Mouse (Mus musculus): Measurements from ENCODE around the gene Nkx1-2. TPM values are rescaled to one million over a fixed set of nuclear protein-coding genes. Genes with fewer than 3 reads are reported as not detected.

Nkx1-2 gene
- not detected in 2 replicates for polyA plus RNA-seq (2014; fragmentation: Nextera tagmentation; extraction: Ambion mirVana)

DNA sequence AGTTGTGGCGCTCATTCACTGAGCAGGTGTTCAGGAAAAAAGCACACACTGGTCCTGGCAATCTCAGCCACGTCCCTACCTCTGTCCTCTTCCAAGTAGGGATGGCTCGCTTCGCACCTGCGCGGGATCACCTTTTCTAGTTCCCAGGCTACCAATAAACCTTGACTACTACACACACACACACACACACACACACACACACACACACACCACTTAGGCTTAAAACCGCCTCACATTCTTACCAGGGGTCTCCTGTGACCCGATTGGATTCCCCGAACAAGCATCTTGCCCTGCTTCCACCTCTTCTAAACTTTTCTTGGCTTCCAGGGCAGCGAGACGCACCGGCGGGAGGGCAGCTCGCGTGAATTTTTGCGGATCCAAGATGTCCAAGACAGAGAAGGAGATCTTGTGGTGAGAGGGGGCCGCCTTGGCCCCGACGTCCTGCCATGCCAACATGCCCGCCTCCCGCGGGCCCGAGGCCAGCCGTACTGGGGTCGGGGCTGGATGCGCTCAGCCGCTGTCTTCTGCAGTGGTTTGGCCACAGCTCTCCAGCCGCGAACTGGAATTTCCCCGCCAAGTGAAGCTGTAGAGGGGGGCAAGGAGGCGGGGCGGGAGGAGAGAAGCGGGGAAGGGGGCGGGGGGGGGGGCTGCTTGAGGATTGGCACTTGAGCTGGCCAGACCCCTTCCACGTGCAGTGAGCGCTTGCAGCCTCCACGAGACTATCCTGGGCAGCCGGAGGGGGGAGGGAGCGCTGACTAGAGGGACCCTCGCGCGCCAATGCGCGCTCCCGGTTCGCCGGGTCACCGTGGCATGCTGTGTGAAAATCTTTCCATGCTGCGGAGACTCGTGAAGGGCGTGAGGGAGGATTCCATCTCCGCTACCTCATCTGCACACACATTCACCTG, at the start of gene Nkx1-2:
Nkx1-2 (minus strand) TSS at position 567 of the 905 bp plus-strand sequence.
- H3K36me3 ChIP-seq (ENCODE audit: control insufficient read depth, insufficient read depth, low read length) = no peaks in the 10 kb centered on the region
- H3K4me3 ChIP-seq (ENCODE audit: low read length) = peak within 1 kb of the TSS; percentile 39
- 0 out of 2 replicates have a peak, but pooled peaks have one; percentile 54 for ATAC-seq (ENCODE audit: low FRiP score, low TSS enrichment)
- no peak within 1 kb of the TSS for H3K27ac ChIP-seq (ENCODE audit: low read depth, low read length)
- no peaks in the 10 kb centered on the region for H3K9me3 ChIP-seq (ENCODE audit: control insufficient read depth, low read length)
- under 1% methylated on average over 49 of the region's 52 CpGs for WGBS
- peak within 1 kb of the TSS; percentile 59 for H3K4me2 ChIP-seq (replicated peaks; ENCODE audit: low read depth, low read length)
- no peak within 1 kb of the TSS for H3K9ac ChIP-seq (ENCODE audit: low read depth, low read length)
- peaks cover 15% of the 10 kb centered on the region for H3K4me1 ChIP-seq (ENCODE audit: control insufficient read depth, insufficient read depth, low read length)
- peaks cover 80% of the 10 kb centered on the region for H3K27me3 ChIP-seq (ENCODE audit: control insufficient read depth, insufficient read depth, low read length)

DNA sequence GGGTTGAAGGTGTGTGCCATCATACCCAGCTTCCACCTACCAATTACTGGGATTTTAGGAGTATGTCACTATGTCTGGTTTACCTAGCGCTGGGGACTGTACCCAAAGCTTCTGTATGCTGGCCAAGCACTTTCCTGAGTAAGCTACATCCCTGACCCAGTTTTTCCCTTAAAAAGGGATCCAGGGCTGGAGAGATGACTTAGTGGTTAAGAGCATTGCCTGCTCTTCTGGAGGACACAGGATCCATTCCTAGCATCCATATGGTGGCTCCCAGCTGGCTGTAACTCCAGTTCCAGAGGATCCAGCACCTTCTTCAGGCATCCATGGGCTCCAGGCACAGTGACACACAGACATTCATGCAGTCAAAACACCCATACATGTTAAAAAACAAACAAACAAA, 47.1 kb upstream of the Nkx1-2 start:
- Histone ChIP-seq H3K27ac (ENCODE audit: low read depth, low read length) (no peak overlapping the region), H3K9ac (ENCODE audit: low read depth, low read length) (no peak overlapping the region), H3K4me2 (replicated peaks; ENCODE audit: low read depth, low read length) (no peak overlapping the region), H3K4me3 (ENCODE audit: low read length) (no peak overlapping the region), H3K27me3 (ENCODE audit: control insufficient read depth, insufficient read depth, low read length) (0 out of 2 replicates have a peak, but pooled peaks cover 3% of the 10 kb centered on the region), H3K36me3 (ENCODE audit: control insufficient read depth, insufficient read depth, low read length) (no peaks in the 10 kb centered on the region), H3K9me3 (ENCODE audit: control insufficient read depth, low read length) (no peaks in the 10 kb centered on the region), H3K4me1 (ENCODE audit: control insufficient read depth, insufficient read depth, low read length) (peaks cover 4% of the 10 kb centered on the region; the same call in 1 of the 2 replicates)
- ATAC-seq (ENCODE audit: low FRiP score, low TSS enrichment) = no peak
- WGBS = 90% methylated on average over 1 of the region's 1 CpGs

DNA sequence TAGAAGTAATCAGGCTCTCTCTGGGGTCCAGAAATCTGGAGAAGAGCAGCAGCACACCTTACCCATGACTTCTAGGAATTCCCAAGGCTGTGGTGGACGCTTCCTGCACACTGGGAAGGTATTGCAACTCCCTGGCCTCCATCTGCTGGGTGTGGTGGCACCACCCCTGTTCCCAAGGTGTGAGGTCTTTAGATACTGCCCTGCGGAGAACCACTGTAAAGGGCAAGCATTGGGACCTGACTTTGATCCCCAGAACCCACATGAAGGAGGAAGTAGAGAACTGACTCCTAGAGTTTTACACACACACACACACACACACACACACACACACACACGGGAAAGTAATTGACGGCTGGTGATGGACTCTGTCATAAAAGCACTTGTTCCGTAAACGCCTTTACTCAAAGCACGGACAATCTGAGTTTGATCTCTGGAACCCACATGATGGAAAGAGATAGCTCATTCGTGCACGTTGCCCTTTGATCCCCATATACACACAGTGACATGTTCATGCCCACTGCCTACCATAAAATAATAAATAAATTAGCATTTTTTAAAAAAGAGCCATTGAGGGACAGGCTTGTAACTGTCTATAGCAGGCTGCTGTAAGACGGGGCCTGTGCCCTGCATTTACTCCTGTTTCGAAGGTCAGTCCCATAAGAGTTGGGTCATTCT, 45.3 kb upstream of the Nkx1-2 start:
- ATAC-seq (ENCODE audit: low FRiP score, low TSS enrichment) = no peak
- 49% methylated on average over 11 of the region's 11 CpGs for WGBS
- H3K4me3 ChIP-seq (ENCODE audit: low read length) = no peak overlapping the region
- no peaks in the 10 kb centered on the region for H3K9me3 ChIP-seq (ENCODE audit: control insufficient read depth, low read length)
- peaks cover 12% of the 10 kb centered on the region; the same call in 1 of the 2 replicates for H3K4me1 ChIP-seq (ENCODE audit: control insufficient read depth, insufficient read depth, low read length)
- no peaks in the 10 kb centered on the region for H3K36me3 ChIP-seq (ENCODE audit: control insufficient read depth, insufficient read depth, low read length)
- H3K9ac ChIP-seq (ENCODE audit: low read depth, low read length) = no peak overlapping the region
- no peak overlapping the region for H3K4me2 ChIP-seq (replicated peaks; ENCODE audit: low read depth, low read length)
- no peak overlapping the region for H3K27ac ChIP-seq (ENCODE audit: low read depth, low read length)
- 0 out of 2 replicates have a peak, but pooled peaks cover 3% of the 10 kb centered on the region for H3K27me3 ChIP-seq (ENCODE audit: control insufficient read depth, insufficient read depth, low read length)

- H3K9me3 ChIP-seq (ENCODE audit: control insufficient read depth, low read length) = no peaks in the 10 kb centered on the region
- peak; percentile 16; the same call in 1 of the 2 replicates for ATAC-seq (ENCODE audit: low FRiP score, low TSS enrichment)
These were observed 42.2 kb upstream of the Nkx1-2 start for GRCm38 (mm10) chr7:132641606-132642005.

GRCm38 (mm10) chr7:132640946-132641345, 41.5 kb upstream of the Nkx1-2 start:
- 8% methylated on average over 9 of the region's 9 CpGs for WGBS
- Histone ChIP-seq H3K9me3 (ENCODE audit: control insufficient read depth, low read length) (no peaks in the 10 kb centered on the region), H3K4me3 (ENCODE audit: low read length) (no peak overlapping the region), H3K9ac (ENCODE audit: low read depth, low read length) (no peak overlapping the region), H3K27me3 (ENCODE audit: control insufficient read depth, insufficient read depth, low read length) (0 out of 2 replicates have a peak, but pooled peaks cover 3% of the 10 kb centered on the region), H3K4me2 (replicated peaks; ENCODE audit: low read depth, low read length) (no peak overlapping the region), H3K4me1 (ENCODE audit: control insufficient read depth, insufficient read depth, low read length) (peaks cover 21% of the 10 kb centered on the region; the same call in 1 of the 2 replicates), H3K27ac (ENCODE audit: low read depth, low read length) (no peak overlapping the region), H3K36me3 (ENCODE audit: control insufficient read depth, insufficient read depth, low read length) (no peaks in the 10 kb centered on the region)
- ATAC-seq (ENCODE audit: low FRiP score, low TSS enrichment) = peak; percentile 18; the same call in 1 of the 2 replicates

More at GRCm38 (mm10) chr7:132641606-132642005, 42.2 kb upstream of the Nkx1-2 start:
- 0 out of 2 replicates have a peak, but pooled peaks cover 3% of the 10 kb centered on the region for H3K27me3 ChIP-seq (ENCODE audit: control insufficient read depth, insufficient read depth, low read length)
- no peak overlapping the region for H3K9ac ChIP-seq (ENCODE audit: low read depth, low read length)
- no peak overlapping the region for H3K4me2 ChIP-seq (replicated peaks; ENCODE audit: low read depth, low read length)
- peaks cover 21% of the 10 kb centered on the region; the same call in 1 of the 2 replicates for H3K4me1 ChIP-seq (ENCODE audit: control insufficient read depth, insufficient read depth, low read length)
- no peaks in the 10 kb centered on the region for H3K36me3 ChIP-seq (ENCODE audit: control insufficient read depth, insufficient read depth, low read length)
- H3K4me3 ChIP-seq (ENCODE audit: low read length) = no peak overlapping the region
- WGBS = 71% methylated on average over 1 of the region's 1 CpGs
- H3K27ac ChIP-seq (ENCODE audit: low read depth, low read length) = no peak overlapping the region

GRCm38 (mm10) chr7:132638446-132639087, 39.1 kb upstream of the Nkx1-2 start:
- Histone ChIP-seq H3K27me3 (ENCODE audit: control insufficient read depth, insufficient read depth, low read length) (no peaks in the 10 kb centered on the region), H3K9ac (ENCODE audit: low read depth, low read length) (no peak overlapping the region), H3K27ac (ENCODE audit: low read depth, low read length) (no peak overlapping the region), H3K9me3 (ENCODE audit: control insufficient read depth, low read length) (no peaks in the 10 kb centered on the region), H3K4me3 (ENCODE audit: low read length) (no peak overlapping the region), H3K4me2 (replicated peaks; ENCODE audit: low read depth, low read length) (no peak overlapping the region), H3K36me3 (ENCODE audit: control insufficient read depth, insufficient read depth, low read length) (no peaks in the 10 kb centered on the region), H3K4me1 (ENCODE audit: control insufficient read depth, insufficient read depth, low read length) (peaks cover 21% of the 10 kb centered on the region; the same call in 1 of the 2 replicates)
- peak; percentile 75 for ATAC-seq (ENCODE audit: low FRiP score, low TSS enrichment)
- 63% methylated on average over 12 of the region's 12 CpGs for WGBS

- no peak for ATAC-seq (ENCODE audit: low FRiP score, low TSS enrichment)
These were observed 37.9 kb upstream of the Nkx1-2 start for GRCm38 (mm10) chr7:132637292-132637691.

GRCm38 (mm10) chr7:132631313-132631712, 31.9 kb upstream of the Nkx1-2 start:
- no peak overlapping the region for H3K9ac ChIP-seq (ENCODE audit: low read depth, low read length)
- H3K4me1 ChIP-seq (ENCODE audit: control insufficient read depth, insufficient read depth, low read length) = no peaks in the 10 kb centered on the region
- H3K27ac ChIP-seq (ENCODE audit: low read depth, low read length) = no peak overlapping the region
- ATAC-seq (ENCODE audit: low FRiP score, low TSS enrichment) = no peak
- 82% methylated on average over 11 of the region's 11 CpGs for WGBS
- H3K27me3 ChIP-seq (ENCODE audit: control insufficient read depth, insufficient read depth, low read length) = no peaks in the 10 kb centered on the region
- no peak overlapping the region for H3K4me2 ChIP-seq (replicated peaks; ENCODE audit: low read depth, low read length)
- no peaks in the 10 kb centered on the region for H3K9me3 ChIP-seq (ENCODE audit: control insufficient read depth, low read length)
- H3K36me3 ChIP-seq (ENCODE audit: control insufficient read depth, insufficient read depth, low read length) = no peaks in the 10 kb centered on the region
- H3K4me3 ChIP-seq (ENCODE audit: low read length) = no peak overlapping the region

More at GRCm38 (mm10) chr7:132637292-132637691, 37.9 kb upstream of the Nkx1-2 start:
- no peaks in the 10 kb centered on the region for H3K9me3 ChIP-seq (ENCODE audit: control insufficient read depth, low read length)
- H3K27me3 ChIP-seq (ENCODE audit: control insufficient read depth, insufficient read depth, low read length) = no peaks in the 10 kb centered on the region
- WGBS = 7% methylated on average over 12 of the region's 12 CpGs
- no peaks in the 10 kb centered on the region for H3K36me3 ChIP-seq (ENCODE audit: control insufficient read depth, insufficient read depth, low read length)
- no peak overlapping the region for H3K4me3 ChIP-seq (ENCODE audit: low read length)
- H3K9ac ChIP-seq (ENCODE audit: low read depth, low read length) = no peak overlapping the region
- no peak overlapping the region for H3K4me2 ChIP-seq (replicated peaks; ENCODE audit: low read depth, low read length)
- no peak overlapping the region for H3K27ac ChIP-seq (ENCODE audit: low read depth, low read length)
- H3K4me1 ChIP-seq (ENCODE audit: control insufficient read depth, insufficient read depth, low read length) = peaks cover 21% of the 10 kb centered on the region; the same call in 1 of the 2 replicates

Measured in kidney, embryonic 14.5 days (tissue).